Mouse (Mus musculus) thymus, postnatal 0 days (tissue): Measurements from ENCODE around the gene Slc35b2. TPM values are rescaled to one million over a fixed set of nuclear protein-coding genes. Genes with fewer than 3 reads are reported as not detected.

ENCODE experiments used
- DNase-seq: peaks from one replicate; pipeline ENCODE4 v3.0.0-alpha.2; 2015; ENCODE audit warnings: low spot score
- polyA plus RNA-seq: library from polyadenylated mRNA; unstranded; fragments of >200 nt; fragmentation: Nextera tagmentation; extraction: Ambion mirVana; gene quantifications from 2 replicates; pipeline ENCODE4 v1.2.1, GENCODE M21; 2015

The Slc35b2 gene
- polyA plus RNA-seq, 1 experiment from 2014 or later, result 95.8 TPM

DNA sequence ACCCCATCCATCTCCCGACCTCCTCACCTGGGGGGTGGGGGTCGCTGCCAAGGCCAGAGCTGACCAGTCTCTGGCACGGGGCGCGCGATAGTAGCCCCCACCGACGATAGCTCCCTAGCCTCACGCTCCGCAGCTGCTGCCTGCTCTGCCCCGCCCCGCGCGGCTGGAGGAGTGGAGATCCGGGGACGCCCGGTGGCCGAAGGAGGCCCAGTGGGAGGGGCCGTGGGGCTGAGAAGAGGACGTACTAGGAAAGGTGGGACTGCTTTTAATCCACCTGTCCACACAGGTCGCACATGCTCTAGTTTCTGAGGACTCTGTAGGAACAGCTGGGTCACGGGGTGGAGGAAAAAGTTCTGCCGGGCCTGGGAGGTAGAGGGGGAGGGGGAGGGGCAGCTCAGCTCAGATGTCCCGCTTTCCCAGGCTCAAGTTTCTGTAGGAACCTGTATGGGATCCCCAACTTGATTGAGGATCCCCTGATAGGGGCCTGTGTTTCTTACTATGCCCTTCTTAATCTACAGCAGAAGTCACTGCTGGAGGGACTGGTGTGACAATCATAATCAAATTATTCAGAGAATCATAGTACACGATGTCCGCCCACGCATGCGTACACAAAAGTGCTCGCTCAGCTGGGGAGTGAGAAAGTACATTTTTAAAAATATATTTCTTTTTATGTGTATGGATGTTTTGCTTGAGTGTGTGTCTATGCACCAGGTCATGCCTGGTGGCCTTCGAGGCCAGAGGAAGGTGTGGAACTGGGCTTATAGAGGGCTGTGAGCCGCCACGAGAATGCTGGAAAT lies 36.0 kb downstream of the Slc35b2 start, which contains the start of gene Slc29a1:
TSS of gene Slc29a1 (minus strand) at position 161 of the 797 bp plus-strand sequence.
- no peak for DNase-seq

DNA sequence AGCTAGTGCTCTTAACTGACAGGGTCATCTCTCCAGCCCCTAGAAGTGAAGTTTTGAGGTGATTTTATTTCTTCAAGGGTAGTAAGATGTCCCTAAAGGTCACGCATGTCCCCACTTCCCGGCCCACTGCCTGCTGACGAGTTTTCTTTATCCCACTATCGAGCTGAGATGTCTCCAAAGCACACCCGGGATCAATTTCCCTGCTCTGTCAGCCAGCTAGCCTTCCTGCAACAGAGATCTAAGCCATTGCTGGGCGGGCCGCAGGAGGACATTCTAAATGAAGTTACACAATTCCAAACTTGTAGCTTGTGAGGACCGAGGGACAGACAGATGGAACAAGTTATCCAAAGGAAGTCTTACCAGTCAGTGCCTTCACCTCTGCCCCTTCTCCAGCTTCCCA lies 36.6 kb downstream of the Slc35b2 start:
- peak; percentile 1 for DNase-seq

DNA sequence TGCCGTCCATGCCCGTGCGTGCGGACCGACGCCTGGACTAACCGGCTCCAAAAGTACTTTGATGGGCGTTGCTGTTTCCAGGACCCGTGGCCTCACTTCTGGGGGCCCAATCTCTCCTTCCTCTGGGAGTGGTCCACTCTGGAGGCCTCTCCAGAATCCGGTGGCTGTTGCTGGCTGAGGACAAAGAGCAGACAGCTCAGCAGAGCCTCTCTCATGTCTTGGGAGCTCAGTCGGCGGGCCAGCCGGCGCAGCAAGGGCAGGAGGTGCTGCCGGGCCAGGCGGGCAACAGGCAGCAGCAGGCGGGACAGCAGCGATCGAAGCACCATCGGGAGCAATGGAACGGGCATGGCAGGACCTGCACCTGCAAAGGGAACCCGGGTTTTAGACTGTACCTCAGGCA lies 37.7 kb downstream of the Slc35b2 start:
- peak; percentile 1 for DNase-seq

DNA sequence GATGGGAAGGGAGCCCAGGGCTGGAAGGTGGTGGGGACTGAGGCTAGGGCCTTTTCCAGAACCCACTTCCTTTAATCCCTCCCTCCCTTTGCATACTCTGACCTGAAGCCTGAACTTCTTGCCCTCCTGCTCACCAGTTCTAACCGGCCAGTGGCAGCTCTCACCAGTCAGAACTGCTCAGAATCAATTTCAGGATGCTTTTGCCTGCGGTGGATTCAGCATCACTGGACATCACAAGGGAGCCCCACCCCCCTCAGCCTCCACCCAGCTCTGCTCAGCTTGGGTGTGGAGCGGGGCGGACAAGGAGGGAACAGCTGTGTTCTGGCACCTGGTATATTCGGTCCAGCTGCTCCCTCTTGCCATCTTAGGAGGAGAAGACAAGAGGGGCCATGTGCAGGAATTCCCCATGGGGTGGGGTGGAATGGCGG lies 38.2 kb downstream of the Slc35b2 start, which contains the start of gene Mymx:
TSS of gene Mymx (minus strand) at position 226 of the 428 bp plus-strand sequence.
- no peak for DNase-seq

DNA sequence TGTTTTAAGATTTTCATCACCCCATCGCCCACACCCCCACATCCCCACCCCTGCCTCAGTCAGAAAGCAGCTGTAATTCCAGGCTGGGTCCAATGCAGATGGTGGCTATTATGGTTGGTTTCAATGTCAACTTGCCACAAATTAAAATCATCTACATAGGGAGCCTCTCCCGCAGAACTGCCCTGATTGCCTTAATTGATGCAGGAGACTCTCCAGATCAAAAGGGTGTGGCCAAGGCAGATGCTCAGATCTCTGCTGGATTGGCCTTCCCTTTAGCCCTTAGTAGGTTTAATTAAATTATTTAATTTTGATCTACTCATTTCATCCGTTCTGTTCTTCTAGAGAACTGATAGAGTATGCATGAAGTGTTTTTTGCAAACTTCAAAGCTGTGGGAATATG lies 39.3 kb downstream of the Slc35b2 start:
- DNase-seq, result no peak

DNA sequence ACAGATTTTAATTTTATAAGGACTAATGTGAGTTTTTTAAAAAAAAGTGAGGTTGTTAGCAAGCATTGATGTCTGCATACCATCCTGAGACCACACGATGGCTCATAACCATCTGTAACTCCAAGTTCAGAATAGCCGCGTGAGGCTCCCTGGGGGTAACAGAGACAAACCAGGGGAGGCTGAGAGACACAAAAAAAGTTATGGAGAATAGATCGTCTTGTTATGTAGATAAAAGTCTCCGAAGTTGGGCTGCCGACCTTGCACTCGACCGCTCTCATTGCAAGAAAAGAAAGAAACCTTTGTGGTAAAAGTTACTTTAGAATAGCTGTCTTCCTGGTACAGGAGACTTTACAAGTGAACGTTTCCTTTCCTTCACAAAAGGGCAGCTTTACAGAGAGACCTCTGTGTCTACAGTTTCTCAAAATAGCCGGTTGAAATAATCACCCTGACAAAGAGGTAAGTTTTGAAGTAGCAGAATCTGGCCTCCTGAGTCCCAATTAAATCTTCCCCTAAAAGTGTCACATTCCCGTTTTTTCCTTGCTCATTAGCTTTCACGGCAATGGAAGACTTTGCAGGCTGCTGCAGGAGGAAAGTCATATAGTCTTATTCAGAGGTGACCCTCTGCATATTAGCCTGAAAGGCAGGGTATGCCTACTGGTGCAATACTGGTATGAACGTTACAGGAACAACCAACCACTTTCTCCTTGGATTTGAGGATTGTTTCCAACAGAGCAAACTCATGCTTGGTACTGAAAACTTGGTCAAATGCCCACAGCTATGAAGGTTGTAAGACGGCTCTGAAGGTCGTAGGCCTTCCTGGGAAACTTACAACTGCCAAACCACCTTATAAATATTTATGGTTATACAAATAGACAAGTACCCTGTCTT lies 43.6 kb downstream of the Slc35b2 start:
- DNase-seq, result no peak

DNA sequence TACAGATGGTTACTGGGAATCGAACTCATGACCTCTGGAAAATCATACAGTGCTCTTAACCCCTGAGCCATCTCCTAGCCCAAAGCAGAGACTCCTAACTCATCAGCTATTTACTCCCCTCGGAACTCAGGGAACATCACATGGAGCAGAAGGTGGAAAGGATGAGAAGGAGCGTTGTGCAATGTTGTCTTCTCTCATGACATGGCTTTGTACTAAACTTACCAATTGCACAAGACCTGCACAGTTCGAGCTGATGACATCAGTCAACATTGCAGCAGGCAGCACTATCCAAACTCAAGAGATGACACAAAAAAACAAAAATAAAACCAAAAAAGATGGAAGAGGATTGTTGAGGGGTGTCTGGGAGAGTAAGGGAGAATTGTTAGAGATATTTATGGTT lies 44.7 kb downstream of the Slc35b2 start:
- no peak for DNase-seq

DNA sequence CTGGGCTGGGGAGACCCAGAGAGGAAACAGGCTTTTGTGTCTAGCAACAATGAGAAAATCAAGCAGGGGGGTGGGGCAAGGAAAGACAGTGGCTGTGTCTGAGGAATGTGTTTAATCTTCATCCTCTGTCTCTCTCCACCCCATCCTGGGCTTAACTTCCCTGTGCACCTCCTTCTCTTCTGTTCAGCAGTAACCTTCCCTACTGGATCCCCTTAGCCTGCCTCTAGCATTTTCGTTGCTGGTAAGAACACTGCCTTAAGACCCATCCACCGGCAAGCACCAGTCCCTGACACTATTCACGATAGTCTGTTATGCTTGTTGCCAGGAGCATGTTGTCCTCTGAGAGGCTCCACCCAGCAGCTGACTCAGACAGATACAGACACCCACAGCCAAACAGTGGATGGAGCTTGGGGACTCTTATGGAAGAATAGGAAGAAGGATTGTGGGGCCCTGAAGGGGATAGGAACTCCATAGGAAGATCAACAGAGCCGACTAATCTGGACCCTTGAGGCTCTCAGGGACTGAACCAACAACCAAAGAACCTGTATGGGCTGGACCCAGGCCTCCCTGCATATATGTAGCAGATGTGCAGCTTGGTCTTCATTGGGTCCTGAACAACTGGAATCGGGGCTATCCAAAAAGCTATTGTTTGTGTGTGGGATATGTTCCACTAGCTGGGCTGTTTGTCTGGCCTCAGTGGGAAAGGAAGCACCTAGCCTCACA lies 46.6 kb downstream of the Slc35b2 start:
- no peak for DNase-seq

DNA sequence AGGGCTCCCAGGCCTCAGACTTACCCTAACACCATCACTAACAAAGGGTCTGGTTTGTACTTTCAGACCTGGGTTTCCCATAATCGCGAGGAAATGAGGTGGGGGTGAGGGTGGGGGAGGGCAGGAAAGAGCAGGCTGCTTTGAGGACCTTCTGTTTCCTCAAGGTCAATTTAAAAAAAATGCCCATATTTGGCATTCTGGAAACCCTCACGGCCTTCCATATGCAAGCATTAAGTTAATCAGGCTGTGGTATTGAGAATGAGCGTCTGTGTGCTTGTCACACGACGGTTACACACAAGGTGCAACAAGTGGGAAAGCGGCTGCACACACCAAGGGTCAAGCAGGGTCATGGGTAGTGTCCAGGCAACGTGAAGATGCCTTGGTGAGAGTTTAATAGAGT lies 48.3 kb downstream of the Slc35b2 start:
- peak; percentile 1 for DNase-seq

DNA sequence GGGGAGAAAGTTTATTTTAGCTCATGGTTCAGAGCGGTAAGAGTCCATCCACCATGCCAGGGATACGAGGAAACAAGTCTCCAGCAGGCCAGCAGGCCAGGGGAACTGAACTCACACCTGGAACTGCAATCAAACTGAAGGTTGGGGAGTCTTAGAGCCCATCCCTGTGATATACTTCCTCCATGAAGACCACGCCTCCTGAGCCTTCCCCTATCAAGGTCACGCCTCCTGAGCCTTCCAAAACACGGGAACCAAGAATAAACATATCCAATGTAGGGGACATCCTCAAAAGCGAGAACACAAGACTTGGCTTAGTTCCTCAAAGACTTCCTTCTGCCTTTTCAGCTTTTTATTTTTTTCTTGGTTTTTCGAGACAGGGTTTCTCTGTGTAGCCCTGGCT lies 49.2 kb downstream of the Slc35b2 start:
- peak; percentile 1 for DNase-seq

DNA sequence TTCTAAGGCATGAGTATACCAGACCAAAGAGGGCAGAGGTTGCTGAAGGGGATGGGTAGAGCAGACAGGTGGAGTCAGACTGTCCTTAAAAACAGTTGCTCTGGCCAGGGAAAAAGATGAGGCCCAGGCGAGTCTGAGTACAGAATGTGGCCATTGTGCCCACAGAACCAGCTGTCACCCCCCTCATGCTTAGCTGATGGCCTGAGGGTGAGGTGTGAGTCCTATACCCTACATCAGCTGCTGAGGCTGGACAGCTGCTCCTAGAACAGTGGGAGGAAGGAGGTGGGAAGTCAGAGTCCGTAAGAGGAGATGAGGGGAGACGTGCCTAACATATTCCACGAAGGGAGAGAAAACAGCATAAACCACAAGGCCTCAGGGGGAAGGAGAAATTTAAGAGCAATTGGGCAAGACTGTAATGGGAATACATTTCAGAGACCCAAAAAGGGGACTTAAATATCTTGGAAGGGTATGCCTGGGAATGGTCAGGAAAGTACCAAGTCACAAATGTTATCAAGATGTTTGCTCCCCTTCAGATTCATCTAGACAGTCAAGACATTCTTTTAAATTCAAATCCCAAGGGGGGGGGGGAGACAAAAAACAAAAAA lies 52.5 kb downstream of the Slc35b2 start:
- peak; percentile 1 for DNase-seq

DNA sequence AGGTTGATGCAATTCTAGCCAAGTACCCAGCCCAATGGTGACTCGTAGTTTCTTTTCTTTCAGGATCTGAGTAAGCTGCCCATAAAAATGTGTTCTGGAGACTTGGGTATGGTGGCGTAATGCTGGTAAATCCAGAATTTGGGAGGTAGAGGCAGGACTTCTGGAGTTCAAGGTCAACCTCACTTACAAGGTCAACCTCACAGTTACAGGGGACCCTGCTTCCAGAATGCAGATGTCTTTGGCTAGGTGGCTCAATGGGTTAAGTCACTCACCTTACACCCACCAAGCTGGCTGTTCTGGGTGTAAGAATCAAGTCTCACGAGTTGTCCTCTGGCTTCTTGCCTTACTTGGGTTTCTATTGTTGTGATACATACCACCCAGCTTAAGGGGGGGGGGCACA lies 53.0 kb downstream of the Slc35b2 start:
- no peak for DNase-seq

Other genes starting within 250 kb of the Slc35b2 start
- gene Cdc5l, start 130.1 kb upstream of the Slc35b2 start, polyA plus RNA-seq, result 77.0 and 86.8 TPM in 2 replicates
- gene Spats1, start 88.5 kb upstream of the Slc35b2 start, polyA plus RNA-seq, result 0.37 and 0.65 TPM in 2 replicates
- 26.9 and 27.7 TPM in 2 replicates for gene Aars2, start 57.0 kb upstream of the Slc35b2 start, polyA plus RNA-seq
- 1.3 and 3.0 TPM in 2 replicates for gene Tcte1, start 40.4 kb upstream of the Slc35b2 start, polyA plus RNA-seq
- gene Tmem151b, start 14.2 kb upstream of the Slc35b2 start, polyA plus RNA-seq, result 19.0 and 19.6 TPM in 2 replicates
- gene Nfkbie, start 8.2 kb upstream of the Slc35b2 start, polyA plus RNA-seq, result 70.4 and 80.2 TPM in 2 replicates
- gene Hsp90ab1, start 9.4 kb downstream of the Slc35b2 start, polyA plus RNA-seq, result 1,223 and 1,279 TPM in 2 replicates
- gene Slc29a1, start 35.7 kb downstream of the Slc35b2 start, polyA plus RNA-seq, result 243 and 252 TPM in 2 replicates
- 1.5 and 1.7 TPM in 2 replicates for gene Mymx, start 38.2 kb downstream of the Slc35b2 start, polyA plus RNA-seq
- gene Capn11, start 95.5 kb downstream of the Slc35b2 start, polyA plus RNA-seq, result 0.05 TPM in 1 of 2 replicates, not detected in the other
- gene Mrpl14, start 122.4 kb downstream of the Slc35b2 start, polyA plus RNA-seq, result 174 and 197 TPM in 2 replicates
- 16.6 and 18.6 TPM in 2 replicates for gene Tmem63b, start 123.0 kb downstream of the Slc35b2 start, polyA plus RNA-seq
- not detected in 2 replicates for gene 1600014C23Rik, start 170.0 kb downstream of the Slc35b2 start, polyA plus RNA-seq